Mouse (Mus musculus) megakaryocyte, adult 5-6 weeks (primary cell): ENCODE data around the gene Krtap5-1. TPM values are rescaled to one million over a fixed set of nuclear protein-coding genes. Genes with fewer than 3 reads are reported as not detected.
A peak's percentile ranks its signal among the peaks of the same experiment; 100 is the strongest.
"Not testable (repeated sequence)": the region's sequence is repeated elsewhere in the genome, so short reads cannot be mapped to it uniquely, and the experiment has no call there.

Experiments used
- ATAC-seq: 2 replicates; pipeline ENCODE4 v1.8.0; 2016; ENCODE audit warnings: mild to moderate bottlenecking, inconsistent platforms; ENCODE audit not compliant: poor library complexity, severe bottlenecking
- total RNA-seq, 2 experiments: library from RNA; stranded (forward) in 1 of 2; stranded (reverse) in 1 of 2; fragments of 153-499, 151-499 nt in 1 of 2; fragments of 221-1000, 200-1000 nt in 1 of 2; gene quantifications; 2 replicates each; pipeline versions ENCODE4 v1.2.3 to v1.2.4; 2015 to 2017

The Krtap5-1 gene
- total RNA-seq, 2 experiments from 2014 or later: not detected

DNA sequence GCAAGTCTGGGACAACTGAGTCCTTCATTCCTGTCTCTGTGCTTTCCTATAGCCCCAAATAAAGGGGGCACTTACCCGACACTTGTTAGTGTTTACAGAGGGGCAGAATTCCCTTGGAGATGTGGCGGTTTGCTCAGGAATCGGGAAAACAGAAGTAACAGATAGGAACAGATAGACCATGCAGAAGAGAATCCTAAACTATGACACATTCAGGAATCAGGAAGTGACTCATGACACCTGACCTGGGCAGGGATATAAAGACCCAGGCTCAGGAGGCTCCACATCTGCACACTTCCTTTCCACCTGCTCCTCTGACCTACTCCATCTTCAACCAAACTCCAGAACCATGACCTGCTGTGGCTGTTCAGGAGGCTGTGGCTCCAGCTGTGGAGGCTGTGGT is 6.3 kb upstream of the Krtap5-1 start, which contains the start of gene Krtap5-4:
Gene Krtap5-4, plus strand, starts transcription at position 301 of the 400 bp plus-strand sequence.
- no peak for ATAC-seq

DNA sequence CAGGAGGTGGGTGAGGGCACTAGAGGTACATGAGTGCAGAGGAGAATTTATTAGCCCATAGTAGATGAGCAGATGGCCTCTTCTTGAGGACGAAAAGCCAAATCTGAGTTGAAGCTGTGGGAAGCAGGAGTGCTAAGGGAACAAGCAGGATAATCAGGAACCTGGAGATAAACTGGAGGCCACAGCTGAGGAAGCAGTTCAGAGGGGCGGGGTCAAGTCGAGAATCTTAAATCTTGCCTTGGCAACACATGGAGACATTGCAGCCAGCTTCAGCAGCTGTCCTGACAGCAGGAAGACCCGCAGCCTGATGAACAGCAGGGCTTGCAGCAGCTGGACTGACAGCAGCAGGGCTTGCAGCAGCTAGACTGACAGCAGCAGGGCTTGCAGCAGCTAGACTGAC is 810 bp downstream of the Krtap5-1 start:
- not testable (repeated sequence) for ATAC-seq

DNA sequence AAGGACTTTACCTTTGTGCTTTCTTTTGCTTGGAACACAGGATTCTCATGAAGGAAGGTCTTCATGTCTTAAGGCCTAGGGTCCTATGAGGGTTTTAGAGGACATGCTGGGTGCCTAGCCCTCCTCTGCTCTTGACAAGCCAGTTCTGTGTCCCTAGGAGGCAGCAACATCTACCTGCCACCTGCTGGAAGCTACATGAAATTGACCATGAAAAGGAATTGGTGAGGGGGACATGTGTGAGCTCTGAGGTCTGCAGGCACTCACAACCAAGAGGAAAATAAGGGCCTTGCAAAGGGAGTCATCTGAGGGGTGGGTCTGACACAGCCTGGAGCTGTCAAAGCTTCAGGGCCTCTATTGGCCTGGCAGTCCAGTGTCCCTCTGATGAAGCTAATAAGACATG is 1.5 kb downstream of the Krtap5-1 start:
- ATAC-seq: no peak

DNA sequence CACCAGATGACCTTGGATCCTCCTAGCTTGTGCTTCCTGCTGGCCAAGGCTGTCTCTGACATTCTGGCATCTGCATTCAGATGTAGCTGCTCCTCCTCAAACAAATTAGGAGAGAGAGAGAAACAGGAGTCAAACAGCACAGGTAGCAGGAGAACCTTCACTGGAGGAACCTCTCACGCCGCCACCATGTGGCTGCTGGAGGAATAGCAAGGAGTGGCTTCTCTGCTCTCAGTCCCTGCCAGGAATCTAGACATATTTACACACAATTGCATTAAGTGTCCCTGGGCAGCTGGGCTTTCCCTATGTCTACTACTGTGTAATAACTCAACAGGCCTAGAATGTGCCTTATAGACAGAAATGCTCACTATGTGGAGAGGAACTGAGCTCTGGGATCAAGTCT is 3.1 kb downstream of the Krtap5-1 start:
- ATAC-seq: peak; percentile 93

DNA sequence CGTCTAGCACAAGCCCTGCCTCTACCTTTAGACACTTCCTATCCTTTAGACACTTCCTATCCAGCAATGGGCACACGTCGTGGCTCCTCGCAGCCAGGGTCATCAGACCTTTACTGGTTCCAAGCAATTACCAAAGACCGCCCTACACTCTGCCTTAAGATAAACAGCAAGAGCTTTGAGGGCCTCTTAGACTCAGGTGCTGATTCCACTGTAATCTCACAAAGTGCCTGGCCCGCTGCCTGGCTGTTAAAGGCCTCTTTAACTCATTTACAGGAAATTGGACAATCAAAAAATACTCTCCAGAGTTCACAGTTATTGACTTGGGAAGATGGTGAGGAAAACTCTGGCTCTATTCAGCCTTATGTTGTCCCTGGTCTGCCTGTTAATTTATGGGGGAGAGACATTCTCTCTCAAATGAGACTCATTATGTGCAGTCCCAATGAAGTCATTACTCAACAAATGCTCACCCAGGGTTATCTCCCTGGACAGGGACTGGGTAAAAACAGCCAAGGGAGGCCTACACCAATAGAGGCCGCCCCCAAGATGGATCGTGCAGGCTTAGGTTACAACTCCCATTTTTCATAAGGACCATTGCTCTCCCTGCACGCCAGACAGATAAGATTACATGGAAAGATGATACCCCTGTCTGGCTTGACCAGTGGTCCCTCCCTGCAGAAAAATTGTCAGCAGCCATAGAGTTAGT is 10.9 kb downstream of the Krtap5-1 start:
- not testable (repeated sequence) for ATAC-seq

DNA sequence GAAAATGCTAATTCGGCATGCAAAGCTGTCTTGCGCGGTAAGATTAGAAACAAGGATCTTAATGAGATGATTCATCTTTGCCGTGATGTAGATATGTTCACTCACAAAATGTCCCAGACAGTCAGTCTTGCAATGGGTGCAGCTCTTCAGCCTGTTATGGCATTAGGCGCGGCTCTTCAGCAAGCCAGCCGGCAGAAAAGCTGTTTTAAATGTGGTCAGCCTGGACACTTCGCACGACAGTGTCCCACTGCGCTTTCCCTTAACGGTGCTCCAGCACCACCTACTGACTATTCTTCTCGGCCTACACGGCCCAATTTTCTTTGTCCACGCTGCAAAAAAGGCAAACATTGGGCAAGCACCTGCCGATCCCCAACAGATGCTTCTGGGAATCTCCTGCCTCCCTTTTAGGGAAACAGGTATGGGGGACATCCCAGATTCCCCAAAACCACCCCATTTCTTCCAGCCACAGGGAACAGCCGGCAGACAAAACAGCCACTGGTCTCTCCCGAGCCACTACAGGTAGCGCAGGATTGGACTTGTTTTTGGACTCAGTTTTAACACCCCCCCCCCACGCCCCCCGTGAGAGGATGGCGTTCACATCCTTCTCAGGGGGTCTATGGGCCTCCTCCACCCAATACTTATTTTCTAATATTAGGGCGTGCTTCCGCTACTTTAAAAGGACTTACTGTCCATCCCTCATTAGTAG is 11.6 kb downstream of the Krtap5-1 start:
- no peak for ATAC-seq

DNA sequence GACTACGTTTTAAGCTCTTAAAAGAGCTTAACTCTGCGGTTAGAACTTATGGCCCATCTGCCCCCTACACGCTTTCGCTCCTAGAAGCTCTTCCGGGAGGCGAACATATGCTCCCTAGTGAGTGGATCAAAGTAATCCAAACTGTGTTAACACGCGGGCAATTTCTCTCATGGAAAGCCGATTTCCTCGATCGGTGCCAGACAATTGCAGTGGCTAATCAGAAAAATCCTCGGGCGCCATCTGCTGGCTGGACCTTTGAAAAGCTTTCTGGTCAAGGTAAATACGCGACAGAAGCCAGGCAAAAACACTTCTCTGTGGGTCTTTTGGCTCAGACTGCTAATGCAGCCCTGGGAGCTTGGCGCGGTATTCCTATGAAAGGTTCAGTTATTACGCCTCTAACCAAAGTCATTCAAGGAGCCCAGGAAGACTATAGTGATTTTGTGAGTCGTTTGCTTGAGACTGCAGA is 12.3 kb downstream of the Krtap5-1 start:
- ATAC-seq: peak; percentile 76

DNA sequence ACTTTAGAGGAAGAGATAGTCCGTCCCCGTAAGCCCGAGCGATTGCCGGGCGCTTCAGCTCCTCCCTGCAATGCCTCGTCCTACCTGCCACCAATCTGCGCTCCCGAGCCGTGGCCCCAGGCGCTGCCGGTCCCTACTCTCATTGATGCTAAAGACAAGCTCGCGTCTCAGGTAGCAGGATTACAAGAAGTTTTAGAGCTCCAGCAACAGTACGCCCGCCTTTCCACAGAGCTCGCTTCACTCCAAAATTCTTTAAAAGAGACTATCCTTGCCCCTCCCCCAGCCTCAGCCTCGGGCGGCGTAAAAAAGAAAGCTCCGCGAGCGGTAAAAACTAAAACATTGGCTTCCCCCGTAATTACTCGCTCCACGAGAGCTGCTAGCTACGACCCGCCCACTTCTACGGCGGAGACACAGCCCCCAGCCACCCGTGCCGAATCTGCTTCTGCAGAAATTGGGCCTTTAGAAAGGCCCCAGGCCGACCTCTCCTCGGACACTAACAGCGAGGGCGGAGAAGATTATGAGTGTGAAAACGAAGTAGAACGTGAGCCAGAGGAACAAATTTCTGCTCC is 12.8 kb downstream of the Krtap5-1 start:
- peak; percentile 82 for ATAC-seq

DNA sequence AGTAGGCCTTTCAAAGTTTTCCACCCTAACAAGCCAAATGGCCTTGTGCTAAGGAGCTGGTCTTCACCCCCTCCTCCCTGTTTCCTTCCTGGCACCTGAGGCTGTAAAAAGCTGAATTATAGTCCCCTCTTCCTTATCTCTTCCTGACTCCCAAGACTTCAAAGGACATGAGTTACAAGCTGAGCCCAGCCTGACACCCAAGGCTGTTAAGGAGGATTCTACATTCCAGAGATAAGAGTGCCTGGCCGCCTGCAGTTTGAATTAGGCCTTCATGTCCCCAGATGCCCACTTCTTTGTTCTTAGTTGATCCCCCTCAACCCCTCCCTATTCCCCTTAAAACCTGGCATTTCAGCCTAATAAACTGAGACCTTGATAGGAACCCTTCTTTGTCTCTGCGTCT is 14.1 kb downstream of the Krtap5-1 start:
- not testable (repeated sequence) for ATAC-seq

DNA sequence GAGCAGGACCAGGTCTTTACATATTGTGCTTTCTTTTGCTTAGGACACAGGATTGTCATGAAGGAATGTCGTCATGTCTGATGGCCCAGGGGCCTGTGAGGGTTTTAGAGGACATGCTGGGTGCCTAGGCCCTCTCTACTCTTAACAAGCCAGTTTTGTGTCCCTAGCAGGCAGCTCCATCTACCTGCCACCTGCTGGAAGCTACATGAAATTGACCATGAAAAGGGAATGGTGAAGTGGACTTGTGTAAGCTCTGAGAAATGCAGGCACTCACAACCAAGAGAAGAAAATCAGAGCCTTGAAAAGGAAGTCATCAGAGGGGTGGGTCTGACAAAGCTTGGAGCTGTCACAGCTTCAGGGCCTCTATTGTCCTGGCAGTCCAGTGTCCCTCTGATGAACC is 17.6 kb downstream of the Krtap5-1 start:
- not testable (repeated sequence) for ATAC-seq

DNA sequence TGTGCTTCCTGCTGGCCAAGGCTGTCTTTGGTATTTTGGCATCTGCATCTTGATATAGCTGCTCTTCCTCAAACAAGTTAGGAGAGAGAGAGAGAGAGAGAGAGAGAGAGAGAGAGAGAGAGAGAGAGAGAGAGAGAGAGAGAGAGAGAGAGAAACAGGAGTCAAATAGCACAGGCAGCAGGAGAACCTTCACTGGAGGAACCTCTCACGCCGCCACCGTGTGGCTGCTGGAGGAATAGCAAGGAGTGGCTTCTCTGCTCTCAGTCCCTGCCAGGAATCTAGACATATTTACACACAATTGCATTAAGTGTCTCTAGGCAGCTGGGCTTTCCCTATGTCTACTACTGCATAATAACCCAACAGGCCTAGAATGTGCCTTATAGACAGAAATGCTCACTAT is 18.7 kb downstream of the Krtap5-1 start:
- peak; percentile 95 for ATAC-seq

DNA sequence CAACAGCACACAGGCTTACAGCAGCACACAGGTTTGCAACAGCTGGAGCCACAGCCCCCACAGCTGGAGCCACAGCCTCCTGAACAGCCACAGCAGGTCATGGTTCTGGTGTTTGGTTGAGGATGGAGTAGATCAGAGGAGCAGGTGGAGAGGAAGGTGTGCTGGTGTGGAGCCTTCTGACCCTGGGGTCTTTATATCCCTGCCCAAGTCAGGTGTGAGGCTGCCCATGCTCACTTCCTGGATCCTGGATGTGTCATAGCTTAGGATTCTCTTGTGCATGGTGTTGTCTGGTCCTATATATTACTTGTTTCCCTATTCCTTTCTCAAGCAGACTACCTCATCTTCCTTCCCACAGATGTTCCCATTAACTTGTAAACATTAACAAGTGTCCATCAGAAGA is 22.7 kb downstream of the Krtap5-1 start, which contains the start of gene Gm4559:
Gene Gm4559, minus strand, starts transcription at position 101 of the 400 bp plus-strand sequence.
- not testable (repeated sequence) for ATAC-seq

DNA sequence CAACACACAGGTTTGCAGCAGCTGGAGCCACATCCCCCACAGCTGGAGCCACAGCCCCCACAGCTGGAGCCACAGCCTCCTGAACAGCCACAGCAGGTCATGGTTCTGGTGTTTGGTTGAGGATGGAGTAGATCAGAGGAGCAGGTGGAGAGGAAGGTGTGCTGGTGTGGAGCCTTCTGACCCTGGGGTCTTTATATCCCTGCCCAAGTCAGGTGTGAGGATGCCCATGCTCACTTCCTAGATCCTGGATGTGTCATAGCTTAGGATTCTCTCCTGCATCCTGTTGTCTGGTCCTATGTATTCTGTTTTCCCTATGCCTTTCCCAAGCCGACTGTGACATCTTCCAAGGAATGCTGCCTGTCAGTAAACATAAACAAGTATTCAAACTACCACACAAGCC is 38.7 kb downstream of the Krtap5-1 start, which contains the start of gene Gm2431:
Gene Gm2431, minus strand, starts transcription at position 101 of the 400 bp plus-strand sequence.
- ATAC-seq: not testable (repeated sequence)

DNA sequence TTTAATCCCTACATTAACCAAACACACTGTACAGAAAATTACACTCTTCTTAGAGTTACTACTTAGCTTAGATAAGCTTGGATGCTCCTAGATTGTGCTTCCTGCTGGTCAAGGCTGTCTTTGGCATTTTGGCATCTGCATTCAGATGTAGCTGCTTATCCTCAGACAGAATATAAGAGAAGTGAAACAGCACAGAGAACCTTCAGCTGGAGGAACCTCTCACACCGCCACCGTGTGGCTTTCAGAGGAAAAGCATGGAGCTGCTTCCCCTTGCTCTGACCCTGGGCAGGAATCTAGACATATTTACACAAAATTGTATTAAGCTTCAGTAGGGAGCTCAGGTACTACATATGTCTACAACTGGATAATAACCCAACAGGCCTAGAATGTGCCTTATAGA is 41.4 kb downstream of the Krtap5-1 start:
- peak; percentile 95 for ATAC-seq

DNA sequence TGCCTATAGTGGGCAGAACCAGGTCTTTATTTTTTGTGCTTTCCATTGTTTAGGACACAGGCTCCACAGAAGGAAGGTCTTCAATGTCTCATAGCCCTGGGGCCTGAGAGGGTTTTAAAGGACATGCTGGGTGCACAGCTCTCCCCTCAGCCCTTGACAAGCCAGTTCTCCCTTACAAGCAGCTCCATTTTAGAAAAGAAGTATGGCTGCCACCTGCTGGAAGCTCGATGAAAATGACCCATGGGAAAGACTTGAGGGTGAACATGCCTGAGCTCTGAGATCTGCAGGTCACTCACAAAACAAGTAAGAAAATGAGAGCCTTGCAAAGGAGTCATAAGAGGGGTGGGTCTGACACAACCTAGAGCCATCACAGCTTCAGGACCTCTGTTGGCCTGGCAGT is 47.1 kb downstream of the Krtap5-1 start:
- ATAC-seq: no peak

Other genes starting within 250 kb of the Krtap5-1 start
- gene Mob2, start 236.1 kb downstream of the Krtap5-1 start, total RNA-seq (2015): 25.5 and 34.4 TPM in 2 replicates
- 29.7 and 31.7 TPM in 2 replicates for gene Mob2, start 236.1 kb downstream of the Krtap5-1 start, total RNA-seq (2017)
- not detected in 2 replicates for gene Dusp8, start 201.3 kb downstream of the Krtap5-1 start, total RNA-seq (2015)
- not detected in 2 replicates for gene Dusp8, start 201.3 kb downstream of the Krtap5-1 start, total RNA-seq (2017)
- gene Gm45618, start 176.4 kb downstream of the Krtap5-1 start, total RNA-seq (2015): not detected in 2 replicates
- gene Gm45618, start 176.4 kb downstream of the Krtap5-1 start, total RNA-seq (2017): not detected in 2 replicates
- not detected in 2 replicates for gene Gm39115, start 161.1 kb downstream of the Krtap5-1 start, total RNA-seq (2015)
- not detected in 2 replicates for gene Gm39115, start 161.1 kb downstream of the Krtap5-1 start, total RNA-seq (2017)
- not detected in 2 replicates for gene Gm45337, start 152.5 kb downstream of the Krtap5-1 start, total RNA-seq (2015)
- not detected in 2 replicates for gene Gm45337, start 152.5 kb downstream of the Krtap5-1 start, total RNA-seq (2017)
- not detected in 2 replicates for gene Gm29735, start 140.0 kb downstream of the Krtap5-1 start, total RNA-seq (2015)
- gene Gm29735, start 140.0 kb downstream of the Krtap5-1 start, total RNA-seq (2017): not detected in 2 replicates
- not detected in 2 replicates for gene Gm4553, start 131.4 kb downstream of the Krtap5-1 start, total RNA-seq (2015)
- gene Gm4553, start 131.4 kb downstream of the Krtap5-1 start, total RNA-seq (2017): not detected in 2 replicates
- gene Krtap5-2, start 121.1 kb downstream of the Krtap5-1 start, total RNA-seq (2015): not detected in 2 replicates
- gene Krtap5-2, start 121.1 kb downstream of the Krtap5-1 start, total RNA-seq (2017): not detected in 2 replicates
- not detected in 2 replicates for gene Gm10153, start 106.7 kb downstream of the Krtap5-1 start, total RNA-seq (2015)
- gene Gm10153, start 106.7 kb downstream of the Krtap5-1 start, total RNA-seq (2017): not detected in 2 replicates
- gene Krtap5-3, start 95.8 kb downstream of the Krtap5-1 start, total RNA-seq (2015): not detected in 2 replicates
- gene Krtap5-3, start 95.8 kb downstream of the Krtap5-1 start, total RNA-seq (2017): not detected in 2 replicates
- gene Gm7579, start 85.3 kb downstream of the Krtap5-1 start, total RNA-seq (2015): not detected in 2 replicates
- gene Gm7579, start 85.3 kb downstream of the Krtap5-1 start, total RNA-seq (2017): not detected in 2 replicates
- gene Krtap5-5, start 67.1 kb downstream of the Krtap5-1 start, total RNA-seq (2015): not detected in 2 replicates
- gene Krtap5-5, start 67.1 kb downstream of the Krtap5-1 start, total RNA-seq (2017): not detected in 2 replicates
- gene Gm40460, start 56.0 kb downstream of the Krtap5-1 start, total RNA-seq (2015): not detected in 2 replicates
- not detected in 2 replicates for gene Gm40460, start 56.0 kb downstream of the Krtap5-1 start, total RNA-seq (2017)
- not detected in 2 replicates for gene Gm2431, start 38.8 kb downstream of the Krtap5-1 start, total RNA-seq (2015)
- gene Gm2431, start 38.8 kb downstream of the Krtap5-1 start, total RNA-seq (2017): not detected in 2 replicates
- gene Gm4559, start 22.8 kb downstream of the Krtap5-1 start, total RNA-seq (2015): not detected in 2 replicates
- not detected in 2 replicates for gene Gm4559, start 22.8 kb downstream of the Krtap5-1 start, total RNA-seq (2017)
- not detected in 2 replicates for gene Krtap5-4, start 6.4 kb upstream of the Krtap5-1 start, total RNA-seq (2015)
- not detected in 2 replicates for gene Krtap5-4, start 6.4 kb upstream of the Krtap5-1 start, total RNA-seq (2017)
- gene Ifitm10, start 76.6 kb upstream of the Krtap5-1 start, total RNA-seq (2015): 2.1 and 3.6 TPM in 2 replicates
- 0.48 and 1.4 TPM in 2 replicates for gene Ifitm10, start 76.6 kb upstream of the Krtap5-1 start, total RNA-seq (2017)
- gene Gm49369, start 85.5 kb upstream of the Krtap5-1 start, total RNA-seq (2015): not detected in 2 replicates
- gene Gm49369, start 85.5 kb upstream of the Krtap5-1 start, total RNA-seq (2017): 24.9 and 36.8 TPM in 2 replicates
- 193 and 197 TPM in 2 replicates for gene Ctsd, start 90.9 kb upstream of the Krtap5-1 start, total RNA-seq (2015)
- gene Ctsd, start 90.9 kb upstream of the Krtap5-1 start, total RNA-seq (2017): 218 and 236 TPM in 2 replicates
- gene Syt8, start 137.7 kb upstream of the Krtap5-1 start, total RNA-seq (2015): 0.39 TPM in 1 of 2 replicates, not detected in the other
- gene Syt8, start 137.7 kb upstream of the Krtap5-1 start, total RNA-seq (2017): not detected in 2 replicates
- 18.8 and 20.9 TPM in 2 replicates for gene Tnni2, start 144.7 kb upstream of the Krtap5-1 start, total RNA-seq (2015)
- gene Tnni2, start 144.7 kb upstream of the Krtap5-1 start, total RNA-seq (2017): 25.6 and 27.6 TPM in 2 replicates
- 1,220 and 1,304 TPM in 2 replicates for gene Lsp1, start 163.7 kb upstream of the Krtap5-1 start, total RNA-seq (2015)
- gene Lsp1, start 163.7 kb upstream of the Krtap5-1 start, total RNA-seq (2017): 1,314 and 1,552 TPM in 2 replicates
- 1.4 and 1.5 TPM in 2 replicates for gene Tnnt3, start 201.7 kb upstream of the Krtap5-1 start, total RNA-seq (2015)
- 3.7 and 3.9 TPM in 2 replicates for gene Tnnt3, start 201.7 kb upstream of the Krtap5-1 start, total RNA-seq (2017)
- gene Mrpl23, start 235.6 kb upstream of the Krtap5-1 start, total RNA-seq (2015): 3.8 and 12.3 TPM in 2 replicates
- 37.2 and 52.6 TPM in 2 replicates for gene Mrpl23, start 235.6 kb upstream of the Krtap5-1 start, total RNA-seq (2017)